Mouse (Mus musculus) T-helper 1 cell (primary cell): ENCODE measurements at regions not wholly inside any gene's neighbourhood (a gene's known extent, or its start where the extent isn't known, plus 50 kb on each side); places are given as distances from the start of the nearest gene placed in this dataset.

Source experiments
- in situ Hi-C: fragments of 300-600 bp; cut with MboI, MseI; formaldehyde crosslinking; loops from one replicate; pipeline ENCODE4 v1.15.1; 2025; ENCODE audit warnings: high pct_unique_total_duplicates

DNA sequence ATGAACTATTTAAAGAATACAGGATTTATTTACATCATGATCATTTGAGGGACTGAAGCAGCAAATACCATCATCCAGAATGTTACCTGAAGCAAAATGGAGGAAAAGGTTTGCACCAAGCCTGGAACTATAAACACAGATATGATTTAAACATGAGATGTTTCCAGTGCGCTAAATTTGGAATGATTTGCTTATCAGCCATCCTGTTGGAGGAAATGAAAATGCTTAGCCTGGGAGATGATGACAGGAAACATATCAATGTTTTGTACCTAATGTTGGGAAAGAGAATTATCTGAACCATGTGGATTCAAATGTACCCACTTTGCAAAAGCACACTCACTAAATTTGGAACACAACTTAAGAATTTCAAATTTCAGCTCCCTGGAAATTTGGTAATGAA, 149.3 kb downstream of the Adgra3 start:
- in situ Hi-C loops: no loop called here

DNA sequence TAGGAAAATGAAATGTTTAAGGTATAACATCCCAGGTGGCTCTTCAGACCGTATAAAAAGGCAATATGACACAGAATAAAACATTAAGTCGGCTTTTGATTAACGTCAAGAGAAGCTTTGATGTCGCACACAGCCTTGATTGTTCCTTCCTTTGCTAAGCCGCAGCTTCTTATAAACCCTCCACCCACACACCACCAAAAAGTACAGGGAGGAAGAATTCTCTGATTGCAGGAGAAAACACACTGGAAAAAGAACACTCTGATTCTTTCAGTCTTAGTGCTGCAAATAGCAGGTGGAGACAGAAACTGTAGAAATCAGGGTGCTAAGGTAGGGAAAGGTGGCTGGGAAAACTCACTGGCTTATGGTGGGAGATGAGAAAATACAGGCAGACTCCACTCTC, 162.7 kb downstream of the Adgra3 start:
- in situ Hi-C loops: no loop called here

DNA sequence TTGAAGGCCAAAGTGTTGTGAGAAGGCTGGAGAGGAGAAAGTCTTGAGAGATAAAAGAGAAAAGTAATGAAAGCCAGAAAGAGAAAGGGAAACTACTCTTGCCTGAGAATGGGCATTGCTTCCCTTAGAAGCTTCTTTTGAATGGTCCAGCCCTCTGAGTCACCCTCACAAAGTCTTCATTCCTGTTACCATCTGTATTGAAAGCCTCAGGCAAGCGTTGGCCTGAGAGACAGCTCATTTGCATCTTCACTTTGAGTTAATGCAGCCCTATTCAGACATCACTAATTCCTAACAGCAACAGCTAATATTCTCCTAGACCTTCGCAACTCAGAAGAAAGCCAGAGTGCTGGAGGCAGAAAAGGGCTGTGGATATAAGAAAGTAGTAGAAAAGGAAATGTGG, 178.4 kb downstream of the Adgra3 start:
- in situ Hi-C loops: no loop called here

DNA sequence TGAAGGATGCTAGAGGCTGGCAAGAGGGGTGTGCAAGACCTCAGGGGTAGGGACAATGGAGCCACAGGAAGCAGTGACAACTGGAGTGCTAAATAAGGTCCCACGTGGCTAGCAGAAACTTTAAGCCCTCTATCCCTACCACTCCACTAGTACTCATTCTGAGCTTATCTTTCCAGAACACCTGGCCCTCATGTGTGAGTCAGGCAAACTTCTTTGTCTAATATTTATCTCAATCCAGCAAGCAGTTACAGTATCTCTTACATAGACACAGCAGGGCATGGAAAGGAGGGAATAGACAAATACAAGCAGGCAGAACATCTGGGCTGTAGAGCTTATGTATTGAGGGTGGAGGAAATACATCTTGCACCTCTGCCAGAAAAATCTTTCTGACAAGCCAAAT, 182.6 kb downstream of the Adgra3 start:
- in situ Hi-C loops: no loop called here

DNA sequence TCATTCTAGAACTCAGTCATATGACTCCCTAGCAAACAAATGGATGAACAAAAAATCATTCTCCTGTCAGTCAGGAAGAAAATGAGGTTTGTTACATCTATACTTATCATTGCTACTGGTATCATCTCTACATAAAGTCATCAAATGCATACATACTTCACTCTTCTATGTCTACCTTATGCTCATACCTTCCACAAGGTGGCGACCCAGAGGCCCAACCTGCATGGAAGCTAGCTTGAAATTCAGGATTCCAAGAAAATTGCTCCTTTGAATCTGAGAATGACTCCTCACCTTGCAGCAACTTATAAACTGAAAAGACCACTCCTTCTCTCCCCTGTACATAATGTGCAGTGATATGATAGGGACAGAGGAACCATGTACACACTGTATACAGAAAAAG, 201.6 kb downstream of the Adgra3 start:
- in situ Hi-C loops: no loop called here

DNA sequence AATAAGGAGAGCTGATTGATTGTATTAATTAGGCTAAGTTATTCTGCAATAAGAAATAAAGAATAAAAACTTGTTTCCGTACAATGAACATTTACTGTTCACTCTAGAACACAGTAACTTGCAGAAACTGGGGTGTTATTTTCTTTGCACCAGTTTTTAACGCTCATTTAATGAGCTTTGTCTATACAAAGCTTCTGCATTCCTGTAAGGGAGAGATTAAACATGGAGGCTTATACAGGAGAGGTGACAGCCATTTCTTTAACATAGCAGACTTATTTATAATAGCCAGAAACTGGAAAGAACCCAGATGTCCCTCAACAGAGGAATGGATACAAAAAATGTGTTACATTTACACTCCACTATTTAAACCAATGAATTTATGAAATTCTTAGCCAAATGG, 202.8 kb downstream of the Adgra3 start:
- in situ Hi-C loops: no loop called here

DNA sequence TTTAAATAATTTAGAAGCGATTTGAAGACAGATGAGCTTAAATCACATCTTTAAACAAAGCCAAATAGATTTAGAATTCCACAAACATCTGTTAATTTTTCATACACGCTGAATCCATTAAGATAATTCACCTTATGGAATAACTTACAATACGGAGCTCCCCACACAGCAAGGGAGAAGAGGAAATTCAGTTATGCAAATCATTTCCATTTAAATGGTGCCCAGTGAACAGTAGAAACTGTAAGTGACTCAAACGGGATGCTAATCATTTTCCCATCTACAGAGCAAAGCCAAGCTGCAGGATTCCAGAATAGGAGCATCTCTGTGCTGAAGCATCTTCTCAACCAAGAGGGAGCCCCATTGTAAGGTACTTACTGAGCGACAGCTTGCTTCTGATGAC, 210.1 kb downstream of the Adgra3 start:
- in situ Hi-C loops: no loop called here

DNA sequence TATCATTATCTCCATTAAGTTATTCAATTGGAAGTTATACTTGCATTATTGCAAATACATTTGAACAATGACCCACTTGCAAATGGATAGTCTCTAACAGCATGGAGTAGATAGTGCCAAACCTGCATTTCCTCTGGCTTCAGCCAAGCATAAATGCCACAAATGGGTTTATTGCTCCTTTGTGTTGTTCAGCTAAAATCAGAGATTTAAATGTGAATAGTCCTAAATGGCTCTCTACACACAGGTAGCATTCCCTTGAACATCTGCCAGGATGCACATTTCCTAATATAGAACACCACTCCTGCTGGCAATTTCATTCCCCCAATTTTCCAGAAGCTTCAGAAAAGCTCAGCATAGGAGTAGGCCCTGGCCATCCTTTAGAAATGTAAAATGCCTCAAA, 210.6 kb downstream of the Adgra3 start:
- in situ Hi-C loops: no loop called here

DNA sequence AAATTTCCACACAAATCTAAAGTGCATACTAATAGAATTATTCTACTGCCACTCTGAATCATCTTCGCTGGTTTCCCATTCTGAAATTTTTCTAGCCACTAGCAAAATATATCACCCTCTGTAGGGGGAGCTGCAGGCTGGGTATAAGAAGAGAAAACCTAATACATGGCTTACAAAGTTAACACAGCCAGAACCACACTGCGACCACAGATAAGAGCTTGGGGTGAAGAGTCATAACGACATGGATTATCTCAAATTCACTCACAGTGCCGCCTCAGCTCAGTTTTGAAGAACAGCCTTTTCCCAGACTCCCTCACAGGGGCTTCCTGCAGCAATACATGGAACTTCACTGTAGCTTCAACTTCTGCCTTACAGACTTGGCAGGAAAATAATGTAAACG, 240.0 kb downstream of the Adgra3 start:
- in situ Hi-C loops: no loop called here

DNA sequence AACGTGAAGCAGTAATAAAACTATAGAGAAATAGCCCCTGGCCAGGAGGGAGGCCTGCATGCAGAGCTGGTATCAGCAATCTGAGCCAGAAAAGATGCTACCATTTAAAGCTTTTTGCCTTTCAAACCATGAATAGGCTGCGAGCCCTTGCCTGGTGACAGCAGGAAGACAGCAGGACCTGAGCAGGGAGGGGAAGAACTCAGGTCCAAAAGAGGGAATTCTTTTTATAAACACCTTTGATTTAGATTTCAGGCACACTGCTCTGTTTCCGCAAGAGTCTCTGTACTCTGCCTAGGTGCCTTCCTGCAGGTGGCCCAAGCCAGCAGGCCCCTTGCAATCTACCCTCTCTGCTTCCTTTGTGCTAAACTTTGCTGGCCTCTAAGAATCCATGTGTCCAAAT, 242.1 kb downstream of the Adgra3 start:
- in situ Hi-C loops: no loop called here

DNA sequence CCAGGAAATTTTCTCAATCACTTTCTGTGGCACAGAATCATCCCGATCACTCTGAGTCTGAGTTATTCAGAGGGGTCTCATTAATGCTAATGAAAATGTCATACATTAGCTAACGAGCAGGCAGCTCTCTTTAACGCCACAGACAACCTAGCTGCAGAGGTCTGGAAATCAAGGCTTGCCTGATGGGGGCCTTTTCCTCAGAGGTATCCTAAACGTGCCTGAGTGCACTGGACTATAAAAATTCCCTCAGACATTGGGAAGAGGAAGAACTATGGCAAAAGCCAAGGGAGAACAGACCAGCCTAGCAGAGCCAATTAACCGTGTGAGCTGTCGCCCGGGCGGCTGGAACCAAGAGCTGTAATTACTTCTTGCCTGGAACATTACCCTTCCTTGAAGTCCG, 245.5 kb downstream of the Adgra3 start:
- in situ Hi-C loops: no loop called here

DNA sequence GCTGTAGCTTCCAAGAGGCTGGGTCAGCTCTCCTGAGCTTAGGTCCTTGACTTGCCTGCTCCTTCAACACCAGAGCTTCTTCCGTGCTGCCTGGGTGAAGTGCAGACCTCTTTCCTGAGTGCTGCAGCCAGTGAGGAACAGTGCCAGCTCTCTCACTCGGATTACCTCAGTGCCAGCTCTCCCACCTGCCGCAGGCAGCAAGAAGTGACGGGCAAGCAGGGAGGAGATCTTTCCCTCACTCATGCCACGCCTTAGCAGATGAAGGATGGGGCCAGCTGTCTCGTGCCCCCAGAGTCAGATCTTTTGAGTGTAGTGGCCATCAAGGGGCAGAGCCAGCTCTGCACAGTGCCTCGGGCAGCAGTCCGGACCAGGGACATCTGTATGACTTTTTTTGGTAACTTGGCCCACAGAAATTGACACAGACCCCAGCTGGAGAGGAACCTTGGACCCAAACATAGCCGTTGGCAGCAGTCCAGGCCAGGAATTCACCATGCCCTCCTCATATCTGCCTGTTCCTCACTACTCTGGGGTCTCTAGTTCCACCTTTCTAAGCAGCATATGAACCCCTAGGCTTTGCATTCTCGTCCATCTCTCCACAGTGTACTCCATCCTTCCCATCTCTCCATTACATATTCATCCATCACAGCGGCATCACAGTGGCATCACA, 263.9 kb upstream of the Kcnip4 start:
- in situ Hi-C loops: loop anchor here (10.0 kb wide), 1 partner anchor 156 kb away; no protein-coding TSS in a partner anchor

DNA sequence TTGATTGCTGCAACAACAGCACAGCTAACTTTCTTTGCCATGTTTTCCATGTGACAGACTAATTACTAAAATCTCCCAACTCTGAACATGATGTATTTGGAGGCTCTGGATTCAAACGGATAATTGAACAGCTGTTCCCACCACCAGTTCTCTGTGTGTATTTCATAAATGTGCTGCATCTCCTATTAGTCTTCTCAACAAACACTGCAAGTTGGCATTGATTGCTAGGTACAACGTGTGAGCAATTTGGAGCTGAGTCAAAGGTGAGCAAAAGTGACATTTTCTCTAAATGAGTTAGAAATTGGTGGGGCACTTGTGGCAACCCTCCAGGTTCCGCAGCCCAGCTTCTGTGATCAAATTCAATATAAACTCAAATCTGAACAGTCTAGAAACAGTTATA, 259.0 kb upstream of the Kcnip4 start:
- in situ Hi-C loops: loop anchor here (10.0 kb wide), 1 partner anchor 161 kb away; no protein-coding TSS in a partner anchor

DNA sequence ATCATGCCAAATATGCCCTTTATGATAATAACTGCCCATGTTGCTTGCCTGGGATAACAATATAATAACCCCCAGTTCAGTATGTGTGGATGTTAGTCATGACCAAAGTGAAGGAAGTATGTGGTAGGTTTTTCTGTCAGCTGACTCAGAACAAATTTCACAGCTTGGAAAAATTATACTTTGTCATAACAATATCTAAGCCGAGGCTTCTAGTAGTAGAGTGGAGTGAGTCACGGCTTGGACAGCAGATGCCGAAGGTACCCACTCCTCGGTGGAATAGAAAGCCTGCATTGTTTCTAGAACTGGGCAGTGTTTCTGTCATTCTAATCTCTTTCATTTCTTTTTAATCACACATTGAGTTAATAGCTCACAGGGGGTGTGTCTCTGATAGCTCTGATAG, 236.3 kb upstream of the Kcnip4 start:
- in situ Hi-C loops: no loop called here

DNA sequence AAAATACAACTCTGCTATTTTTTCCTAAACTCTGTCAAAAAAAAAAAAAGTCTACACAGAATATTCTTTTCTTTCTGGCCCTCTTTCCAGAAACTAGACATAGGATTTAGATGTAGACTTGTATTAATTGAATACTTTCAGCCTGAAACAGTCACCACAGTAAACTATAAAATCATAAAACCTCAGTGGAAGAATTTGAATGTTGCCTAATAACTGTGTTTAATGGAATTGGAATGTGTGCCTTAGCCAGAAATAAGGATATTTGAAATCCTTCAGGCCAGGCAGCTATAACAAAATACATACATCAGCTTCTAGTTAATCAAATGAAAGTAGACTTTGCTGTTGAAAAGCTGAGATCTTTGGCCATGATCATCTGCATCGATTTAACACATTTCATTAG, 230.8 kb upstream of the Kcnip4 start:
- in situ Hi-C loops: no loop called here

DNA sequence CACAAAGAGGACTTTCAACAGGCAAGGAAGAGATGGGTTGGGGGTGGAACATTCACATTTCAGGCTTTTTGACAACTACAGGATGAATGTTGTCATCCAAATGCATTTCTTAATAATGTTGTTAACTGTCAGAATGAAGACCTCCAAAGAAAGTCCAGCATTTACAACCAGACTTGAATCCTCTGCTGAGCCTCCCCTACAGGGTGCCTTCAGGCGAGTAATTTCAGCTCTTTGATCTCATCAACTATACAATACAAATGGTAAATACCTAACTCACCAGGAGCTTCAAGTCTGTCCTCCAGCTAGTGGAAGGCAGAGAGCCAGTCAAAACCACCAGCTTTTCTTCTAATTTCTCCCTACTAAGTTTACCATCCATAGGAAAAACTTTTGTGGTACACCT, 187.9 kb upstream of the Kcnip4 start:
- in situ Hi-C loops: no loop called here

DNA sequence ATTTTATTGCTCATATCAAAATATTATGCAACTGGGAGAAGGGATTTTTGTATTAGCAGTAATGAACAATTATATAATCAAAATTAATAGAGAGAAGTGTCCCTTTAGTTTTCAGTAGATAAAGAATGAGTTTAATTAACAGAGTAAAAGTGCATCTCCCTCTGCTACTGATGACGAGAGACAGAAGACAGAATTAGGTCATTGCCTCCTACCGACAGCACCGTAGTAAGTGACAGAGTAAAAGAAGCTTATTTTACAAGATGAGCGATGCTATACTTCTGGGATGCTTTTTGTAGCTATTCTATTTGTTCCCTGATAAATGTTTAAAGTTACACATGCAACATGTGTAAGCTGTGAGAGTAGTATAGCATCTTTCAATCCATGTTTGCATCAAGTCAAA, 157.4 kb upstream of the Kcnip4 start:
- in situ Hi-C loops: no loop called here

DNA sequence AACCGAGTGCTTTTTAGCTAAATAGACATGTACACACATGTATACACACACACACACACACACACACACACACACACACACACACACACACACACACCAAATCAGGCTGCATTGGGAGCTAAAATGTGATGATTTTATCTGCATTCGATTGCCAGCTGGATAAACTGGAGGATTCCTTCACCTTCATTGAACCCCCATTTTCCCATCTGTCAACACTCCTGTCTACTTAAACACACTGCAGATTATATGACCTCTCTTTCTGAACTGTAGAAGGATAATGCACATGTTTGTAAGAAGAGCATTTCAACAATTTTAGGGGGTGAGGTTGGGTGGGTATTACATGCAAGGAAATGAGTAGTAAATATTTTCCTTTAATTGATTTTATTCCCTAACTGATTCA, 156.8 kb upstream of the Kcnip4 start:
- in situ Hi-C loops: no loop called here

DNA sequence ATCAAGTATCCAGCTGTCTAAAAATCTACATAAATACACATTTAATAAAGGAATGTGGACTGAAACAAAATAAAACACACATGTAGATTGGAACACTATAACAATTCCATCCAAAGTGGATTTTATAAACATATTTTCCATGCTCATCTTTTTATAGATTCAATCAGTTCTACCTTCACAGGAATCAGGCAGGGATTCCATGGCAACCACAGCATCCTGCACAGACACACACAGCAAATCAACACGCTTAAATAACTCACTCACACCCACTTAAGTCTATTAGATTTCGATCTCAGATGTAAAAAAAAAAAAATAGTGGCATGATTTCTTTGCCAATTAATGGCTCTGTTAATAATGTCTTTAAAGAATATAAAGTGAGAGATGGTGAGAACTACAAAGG, 151.2 kb upstream of the Kcnip4 start:
- in situ Hi-C loops: no loop called here

DNA sequence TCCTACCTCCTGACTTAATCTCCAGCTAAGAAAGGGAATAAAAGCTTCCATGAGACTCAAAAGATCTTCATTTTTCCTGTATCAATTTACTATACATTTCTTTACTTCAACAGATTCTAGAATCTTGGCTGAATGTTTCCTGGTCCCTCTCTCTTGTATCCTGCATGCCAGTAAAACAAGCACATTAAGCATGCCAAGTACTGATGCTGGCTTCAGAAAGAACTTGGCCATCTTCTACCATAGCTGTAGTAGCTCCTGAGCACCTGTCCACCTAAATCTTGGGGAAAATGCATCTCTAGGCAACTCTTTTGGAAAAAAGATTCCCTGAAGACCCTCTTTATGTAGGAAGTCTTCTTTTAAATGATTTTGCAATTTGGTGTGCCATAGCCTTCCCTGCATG, 140.5 kb upstream of the Kcnip4 start:
- in situ Hi-C loops: no loop called here

DNA sequence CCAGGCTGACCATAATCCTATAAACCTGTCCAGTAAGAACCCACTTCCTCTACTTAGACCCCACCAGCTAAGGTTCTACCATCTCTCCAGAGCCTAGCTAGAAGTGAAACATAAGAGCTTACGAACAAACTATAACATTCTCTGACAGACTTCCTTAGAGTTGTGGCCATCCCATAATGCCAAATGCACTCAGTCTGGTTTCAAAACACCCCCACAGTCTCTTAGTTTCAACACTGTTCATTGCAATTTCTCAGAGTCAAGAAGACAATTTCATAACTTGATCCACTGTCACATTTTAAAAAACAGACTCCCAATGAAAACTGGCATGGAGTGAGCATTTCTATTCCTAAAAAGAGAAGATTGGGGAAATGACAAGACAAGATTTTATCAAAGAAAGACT, 139.2 kb upstream of the Kcnip4 start:
- in situ Hi-C loops: no loop called here

DNA sequence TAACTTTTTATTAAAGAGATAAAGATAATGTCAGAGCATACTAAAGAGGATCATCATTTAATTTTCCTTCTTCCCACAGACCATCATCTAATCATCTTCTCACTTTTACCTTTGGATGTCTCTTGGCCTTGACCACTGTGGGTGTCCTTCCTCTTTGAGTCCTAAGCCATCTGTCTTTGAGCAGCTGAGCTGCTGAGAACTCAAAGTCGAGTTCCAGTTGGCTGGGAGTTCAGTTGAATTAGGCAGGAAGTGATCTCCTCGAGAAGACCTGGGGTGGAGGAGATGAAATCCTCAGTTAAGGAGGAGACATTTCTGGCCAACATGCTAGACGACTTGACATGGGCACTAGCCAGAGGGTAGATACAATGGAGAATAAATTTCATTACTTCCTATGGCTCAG, 137.4 kb upstream of the Kcnip4 start:
- in situ Hi-C loops: no loop called here

DNA sequence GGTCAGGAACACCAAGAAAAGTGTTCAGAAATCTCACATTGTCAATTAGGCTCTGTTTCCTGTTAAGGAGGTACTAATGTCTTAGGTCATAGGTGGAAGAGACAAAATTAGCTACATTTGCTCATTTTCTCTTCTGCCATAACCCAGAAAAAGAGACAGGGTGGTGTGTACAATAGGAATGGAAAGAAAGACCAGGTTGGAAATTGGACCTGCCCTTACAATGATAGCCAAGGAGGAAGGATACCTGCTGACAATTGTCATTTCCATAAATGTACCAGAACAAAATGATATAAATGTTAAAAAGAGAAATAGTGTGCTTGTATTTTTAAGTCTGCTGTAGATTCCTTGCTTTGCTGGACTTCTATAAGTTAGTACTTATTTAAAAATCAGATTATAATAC, 135.9 kb upstream of the Kcnip4 start:
- in situ Hi-C loops: no loop called here

DNA sequence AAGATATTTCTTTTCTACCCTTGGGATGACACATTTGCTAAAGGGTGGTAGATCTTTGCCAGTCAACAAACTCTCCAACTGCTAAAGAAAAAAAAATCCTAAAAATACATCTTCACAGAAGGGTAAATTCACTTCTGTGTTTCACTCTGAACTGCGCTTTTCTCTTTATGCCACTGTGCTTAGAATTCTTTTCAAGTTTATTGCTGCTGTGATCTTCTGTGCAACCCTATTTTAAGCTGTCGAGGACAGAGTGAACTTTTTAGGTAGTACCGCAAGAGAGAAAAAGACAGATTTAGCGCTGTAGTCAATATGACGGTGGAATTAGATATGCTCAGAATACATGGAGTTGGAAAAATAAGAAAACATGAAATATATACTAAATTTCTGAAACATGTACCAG, 126.2 kb upstream of the Kcnip4 start:
- in situ Hi-C loops: no loop called here
